Comparison of ENCODE assay signal across 36 mouse cellular contexts in the genomic region with DNA sequence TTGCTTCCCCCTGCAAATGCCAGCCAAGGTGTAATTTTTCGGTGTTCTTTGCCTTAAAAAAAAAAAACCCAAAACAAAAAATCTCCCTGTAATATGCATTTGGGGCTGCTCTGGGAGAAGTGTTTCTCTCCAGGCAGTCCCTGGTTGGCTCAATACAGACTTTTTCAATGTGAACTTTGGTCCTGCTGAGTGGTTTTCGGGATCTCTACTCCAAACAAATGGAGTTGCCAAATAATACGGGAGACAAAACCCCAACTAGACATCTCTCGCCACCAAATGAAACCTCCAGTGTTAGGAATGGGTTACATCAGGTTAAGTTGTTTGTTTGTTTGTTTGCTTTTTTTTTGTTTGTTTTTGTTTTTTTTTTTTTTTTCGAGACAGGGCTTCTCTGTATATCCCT. TPM values are rescaled to one million over a fixed set of nuclear protein-coding genes. Genes with fewer than 3 reads are reported as not detected.
"Had no signal": no experiment of that assay in that cellular context is flagged by ENCODE, and none has a peak within 500 bp of the region (broad histone marks: within the 10 kb centered on the region; RNA-seq: fewer than 3 reads in every experiment).

No protein-coding gene starts in this region.

- H3K9ac ChIP-seq: heart, embryonic 12.5 days; heart, embryonic 13.5 days; heart, embryonic 15.5 days; hindbrain, embryonic 12.5 days; hindbrain, embryonic 13.5 days; hindbrain, embryonic 14.5 days; hindbrain, embryonic 15.5 days; intestine, embryonic 15.5 days; kidney, embryonic 15.5 days had no signal

- H3K27me3 ChIP-seq: heart, embryonic 12.5 days; heart, embryonic 13.5 days; heart, embryonic 15.5 days; hindbrain, embryonic 12.5 days; hindbrain, embryonic 13.5 days; hindbrain, embryonic 15.5 days; intestine, embryonic 15.5 days; kidney, embryonic 15.5 days had no signal

- H3K4me1 ChIP-seq: heart, embryonic 10.5 days; heart, embryonic 12.5 days; heart, embryonic 13.5 days; heart, embryonic 15.5 days; intestine, embryonic 15.5 days had no signal

- H3K9me3 ChIP-seq: heart, embryonic 10.5 days; heart, embryonic 12.5 days; heart, embryonic 13.5 days; heart, embryonic 15.5 days; hindbrain, embryonic 10.5 days; hindbrain, embryonic 12.5 days; hindbrain, embryonic 13.5 days; hindbrain, embryonic 15.5 days; intestine, embryonic 15.5 days; kidney, embryonic 15.5 days had no signal

- H3K27ac ChIP-seq: heart, embryonic 10.5 days; heart, embryonic 13.5 days; heart, embryonic 15.5 days; hindbrain, embryonic 10.5 days; hindbrain, embryonic 12.5 days; hindbrain, embryonic 13.5 days; hindbrain, embryonic 14.5 days; hindbrain, embryonic 15.5 days; hindbrain, postnatal 0 days; intestine, embryonic 15.5 days; kidney, embryonic 15.5 days; kidney, postnatal 0 days; layer of hippocampus, adult 2 months had no signal

- H3K4me2 ChIP-seq: heart, embryonic 11.5 days; heart, embryonic 12.5 days; heart, embryonic 13.5 days; heart, embryonic 15.5 days; hindbrain, embryonic 12.5 days; hindbrain, embryonic 13.5 days; hindbrain, embryonic 14.5 days; hindbrain, embryonic 15.5 days; intestine, embryonic 15.5 days; kidney, embryonic 15.5 days had no signal

- DNase-seq: heart, postnatal 10 days; heart, postnatal 14 days; heart, postnatal 36 days; heart, postnatal 4 days; kidney, adult 11 months; kidney, adult 18-20 months; kidney, adult 2 months; kidney, adult 8-10 months; kidney, adult 9 months; kidney, postnatal 10 days; kidney, postnatal 14 days; kidney, postnatal 25 days; kidney, postnatal 36 days; kidney, postnatal 4 days; layer of hippocampus, adult 9-11 months; layer of hippocampus, postnatal 36 days had no signal

- H3K36me3 ChIP-seq: heart, embryonic 10.5 days; heart, embryonic 12.5 days; heart, embryonic 13.5 days; heart, embryonic 15.5 days; hindbrain, embryonic 10.5 days; hindbrain, embryonic 12.5 days; hindbrain, embryonic 13.5 days; hindbrain, embryonic 15.5 days; intestine, embryonic 15.5 days; kidney, embryonic 15.5 days had no signal

- H3K4me3 ChIP-seq: heart, embryonic 10.5 days; heart, embryonic 12.5 days; heart, embryonic 13.5 days; heart, embryonic 15.5 days; hindbrain, embryonic 10.5 days; hindbrain, embryonic 12.5 days; hindbrain, embryonic 13.5 days; hindbrain, embryonic 15.5 days; intestine, embryonic 15.5 days; kidney, embryonic 15.5 days; layer of hippocampus, adult 2 months had no signal

- ATAC-seq: hindbrain, embryonic 16.5 days; hindbrain, postnatal 0 days; inflammation-experienced regulatory T-cells, adult 6 months; intestine, embryonic 15.5 days; intestine, embryonic 16.5 days; intestine, postnatal 0 days had no signal

RNA-seq across cellular contexts. Expression of gene Rarres1, which starts 39.9 kb away (rescaled TPM):
- total RNA-seq: hematopoietic stem cell, adult 5-6 weeks had no signal
- polyA plus RNA-seq: inflammation-experienced regulatory T-cells, adult 6 months had no signal
